Mouse (Mus musculus) left cerebral cortex, postnatal 4 days (tissue): ENCODE measurements around the gene Myo1e. TPM values are rescaled to one million over a fixed set of nuclear protein-coding genes. Genes with fewer than 3 reads are reported as not detected.

Experiments used
- DNase-seq: peaks from one replicate; pipeline ENCODE4 v3.0.0-alpha.2; 2022
- intact Hi-C: fragments of 180-260 bp; cut with DNase I; formaldehyde crosslinking; loops from one replicate; pipeline ENCODE4 v1.15.1; 2025
- total RNA-seq, 2 experiments: library from RNA; stranded (reverse); gene quantifications; 2 replicates each; pipeline ENCODE4 v1.2.3; 2021

Gene Myo1e
- total RNA-seq, 2 experiments from 2014 or later, result 5.2 to 6.1 TPM

- no peak for DNase-seq
- intact Hi-C loops, result no loop called here
These were observed 131.7 kb downstream of the Myo1e start for GRCm38 (mm10) chr9:70338894-70339293.

GRCm38 (mm10) chr9:70349274-70349673, 142.1 kb downstream of the Myo1e start:
- no peak for DNase-seq
- intact Hi-C loops, result no loop called here

GRCm38 (mm10) chr9:70351570-70352277, 144.6 kb downstream of the Myo1e start:
- DNase-seq, result peak; percentile 21
- intact Hi-C loops, result no loop called here

GRCm38 (mm10) chr9:70356254-70356653, 149.1 kb downstream of the Myo1e start:
- no peak for DNase-seq
- intact Hi-C loops, result no loop called here

GRCm38 (mm10) chr9:70359402-70360131, 152.4 kb downstream of the Myo1e start:
- intact Hi-C loops, result no loop called here
- DNase-seq, result no peak

- DNase-seq, result no peak
- intact Hi-C loops, result no loop called here
These were observed 157.6 kb downstream of the Myo1e start for GRCm38 (mm10) chr9:70364741-70365140.

GRCm38 (mm10) chr9:70365915-70366314, 158.8 kb downstream of the Myo1e start:
- intact Hi-C loops, result no loop called here

GRCm38 (mm10) chr9:70366898-70367297, 159.7 kb downstream of the Myo1e start:
- DNase-seq, result no peak
- intact Hi-C loops, result no loop called here

More at GRCm38 (mm10) chr9:70365915-70366314, 158.8 kb downstream of the Myo1e start:
- DNase-seq, result no peak

GRCm38 (mm10) chr9:70371638-70372037, 164.5 kb downstream of the Myo1e start:
- intact Hi-C loops, result no loop called here
- DNase-seq, result no peak

- intact Hi-C loops, result loop anchor here (10.0 kb wide), 1 partner anchor 175 kb away; the partner anchor contains the start of gene Myo1e
- DNase-seq, result no peak
These were observed 172.6 kb downstream of the Myo1e start for GRCm38 (mm10) chr9:70379502-70380467.

- no peak for DNase-seq
- intact Hi-C loops, result loop anchor here (10.0 kb wide), 1 partner anchor 177 kb away; the partner anchor contains the start of gene Myo1e
These were observed 174.9 kb downstream of the Myo1e start for GRCm38 (mm10) chr9:70382091-70382490.

- intact Hi-C loops, result loop anchor here (10.0 kb wide), 1 partner anchor 179 kb away; the partner anchor contains the start of gene Myo1e
- DNase-seq, result no peak
These were observed 176.6 kb downstream of the Myo1e start for GRCm38 (mm10) chr9:70383750-70384149.

GRCm38 (mm10) chr9:70384494-70384893, 177.3 kb downstream of the Myo1e start:
- intact Hi-C loops, result loop anchor here (10.0 kb wide), 1 partner anchor 180 kb away; the partner anchor contains the start of gene Myo1e
- DNase-seq, result no peak

- intact Hi-C loops, result loop anchor here (10.0 kb wide), 1 partner anchor 180 kb away; the partner anchor contains the start of gene Myo1e
- DNase-seq, result no peak
These were observed 178.0 kb downstream of the Myo1e start for GRCm38 (mm10) chr9:70384958-70385728.

GRCm38 (mm10) chr9:70387410-70388119, 180.4 kb downstream of the Myo1e start:
- intact Hi-C loops, result loop anchor here (10.0 kb wide), 1 partner anchor 183 kb away; the partner anchor contains the start of gene Myo1e
- no peak for DNase-seq

- intact Hi-C loops, result loop anchor here (10.0 kb wide), 1 partner anchor 185 kb away; the partner anchor contains the start of gene Myo1e
- DNase-seq, result no peak
These were observed 182.4 kb downstream of the Myo1e start for GRCm38 (mm10) chr9:70389548-70389947.

- DNase-seq, result no peak
- intact Hi-C loops, result loop anchor here (5.0 kb wide), 1 partner anchor 284 kb away; no protein-coding TSS in a partner anchor
These were observed 183.9 kb downstream of the Myo1e start for GRCm38 (mm10) chr9:70391042-70391441.

- no peak for DNase-seq
- intact Hi-C loops, result loop anchor here (5.0 kb wide), 1 partner anchor 285 kb away; no protein-coding TSS in a partner anchor
These were observed 184.8 kb downstream of the Myo1e start for GRCm38 (mm10) chr9:70391660-70392562.
